Mouse (Mus musculus) hematopoietic multipotent progenitor cell, adult 10-12 weeks (in vitro differentiated cells): ENCODE measurements around the gene Csnk1d. TPM values are rescaled to one million over a fixed set of nuclear protein-coding genes. Genes with fewer than 3 reads are reported as not detected.

Experiments
- polyA plus RNA-seq: library from polyadenylated mRNA; stranded (reverse); fragments of >175 nt; gene quantifications from 2 replicates; pipeline ENCODE4 v1.2.3, GENCODE M21; 2012; ENCODE audit warnings: low replicate concordance

Csnk1d gene
- polyA plus RNA-seq, result 96.2 and 114 TPM in 2 replicates

DNA sequence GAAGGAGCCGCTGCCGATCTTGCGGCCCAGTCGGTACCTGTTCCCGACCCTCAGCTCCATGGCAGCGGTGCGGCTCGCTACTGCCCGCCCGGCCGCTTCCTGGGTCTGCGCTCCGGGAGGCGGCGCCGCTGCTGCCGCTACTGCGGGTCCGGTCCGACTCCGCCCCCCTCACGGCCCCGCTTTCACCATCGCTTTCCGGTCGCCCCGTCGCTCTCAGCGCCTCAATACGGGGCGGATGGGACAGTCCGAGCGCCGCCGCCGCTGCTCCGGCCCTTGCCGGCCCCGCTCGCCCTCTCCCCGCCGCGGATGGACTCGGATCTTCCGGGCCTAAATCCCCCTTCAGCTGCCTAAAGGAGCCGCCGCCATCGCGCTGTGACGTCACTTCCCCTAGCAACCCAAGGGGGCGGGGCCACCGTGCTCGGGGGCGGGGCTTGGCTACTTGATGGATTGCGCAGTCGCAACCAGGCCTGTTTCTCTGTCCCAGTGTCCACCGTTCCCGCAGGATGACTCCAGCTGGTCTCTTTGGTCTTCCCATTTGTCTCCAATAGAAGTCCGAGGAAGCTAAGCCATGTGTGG lies at the start of gene Csnk1d:
Gene Csnk1d (minus strand): TSS at position 380 of the 576 bp plus-strand sequence.

DNA sequence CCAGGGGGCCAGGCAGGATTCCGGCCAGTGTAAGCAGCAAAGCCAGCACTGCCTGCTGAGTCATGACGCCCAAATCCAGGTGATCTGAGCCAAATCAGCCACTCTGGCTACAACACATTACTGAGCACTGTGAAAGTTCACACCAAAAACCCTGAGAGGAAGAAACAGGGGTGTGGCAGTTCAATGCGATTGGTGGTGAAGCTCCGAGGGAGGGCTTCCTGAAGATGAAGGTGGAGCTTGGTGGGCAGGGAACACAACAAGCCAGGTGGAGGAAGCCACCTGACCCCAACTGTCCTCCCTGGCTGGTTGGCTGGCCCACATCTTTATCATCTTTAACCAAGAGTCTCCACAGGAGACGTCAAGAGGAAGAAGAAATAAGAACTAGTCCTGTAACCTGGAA lies 48.2 kb upstream of the Csnk1d start, which contains the start of gene Cd7:
Gene Cd7 (minus strand): TSS at position 117 of the 400 bp plus-strand sequence.

DNA sequence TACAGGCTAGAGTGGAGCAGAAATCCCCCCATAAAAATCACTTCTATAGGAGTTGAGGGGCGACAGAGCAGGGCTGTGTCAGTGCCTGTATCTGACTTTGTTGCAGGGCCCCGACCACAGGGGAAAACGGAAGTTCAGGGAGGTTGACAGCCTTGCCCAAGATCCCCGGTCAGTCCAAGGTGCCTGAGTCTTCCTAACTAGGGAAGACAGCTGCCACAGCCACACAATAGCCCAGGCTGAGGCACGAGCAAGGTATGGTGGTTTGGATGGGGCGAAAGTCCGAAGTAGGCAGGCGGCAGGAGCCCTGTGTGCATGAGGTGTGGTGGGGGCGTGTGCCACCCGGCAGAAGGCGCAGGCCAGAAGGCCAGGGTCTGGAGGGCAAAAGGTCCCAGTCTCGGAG lies 42.8 kb downstream of the Csnk1d start, which contains the start of gene Slc16a3:
Gene Slc16a3 (plus strand): TSS at position 153 of the 400 bp plus-strand sequence.

DNA sequence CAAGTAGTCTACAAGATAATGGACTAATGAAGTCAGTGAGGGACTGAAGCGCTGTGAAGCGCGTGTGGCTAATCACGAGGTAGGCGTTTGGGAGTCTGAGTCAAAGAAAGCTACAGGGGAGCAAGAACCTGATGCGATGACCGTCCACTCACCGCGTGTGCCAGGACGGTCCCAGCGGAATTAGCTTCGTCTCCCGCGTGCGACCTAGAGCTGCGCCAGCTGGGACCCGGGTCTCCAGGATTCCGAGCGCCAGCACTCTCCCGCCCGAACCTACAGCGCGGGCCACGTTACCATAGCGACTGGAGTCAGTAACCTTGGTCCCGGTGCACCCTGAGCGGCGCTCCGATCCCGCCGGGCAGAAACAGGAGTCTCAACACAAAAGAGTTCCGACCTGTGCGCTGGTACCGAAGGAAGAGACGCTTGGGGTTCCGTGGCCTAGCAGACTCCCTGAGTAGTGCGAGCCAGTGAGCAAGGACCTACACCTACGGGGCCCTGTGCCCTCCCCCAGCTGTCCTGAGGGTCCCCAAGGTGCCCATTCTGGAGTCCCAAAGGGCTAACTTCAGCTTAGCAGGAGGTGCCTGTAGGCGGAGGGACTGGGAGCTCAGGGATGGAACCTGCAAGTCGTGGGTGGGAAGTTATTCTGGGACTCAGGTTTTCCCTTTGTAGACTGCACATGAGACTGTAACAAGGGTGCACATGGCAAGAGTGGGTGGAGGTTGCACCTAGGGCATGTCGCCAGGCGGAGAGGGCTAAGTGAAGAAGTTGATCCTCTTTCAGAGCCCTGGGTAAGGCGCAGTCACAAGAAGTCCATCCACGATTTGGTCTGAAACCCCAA lies 58.3 kb downstream of the Csnk1d start, which contains the start of gene Ccdc57:
Gene Ccdc57 (minus strand): TSS at position 309 of the 835 bp plus-strand sequence.

Other genes with a start within 250 kb of the Csnk1d start
- gene Hmga1b, start 228.5 kb downstream of the Csnk1d start, polyA plus RNA-seq, result 196 and 300 TPM in 2 replicates
- gene Rfng, start 207.1 kb downstream of the Csnk1d start, polyA plus RNA-seq, result 32.8 and 46.1 TPM in 2 replicates
- 27.5 and 29.8 TPM in 2 replicates for gene Gps1, start 207.1 kb downstream of the Csnk1d start, polyA plus RNA-seq
- gene Dus1l, start 194.9 kb downstream of the Csnk1d start, polyA plus RNA-seq, result 78.0 and 102 TPM in 2 replicates
- gene Fasn, start 166.8 kb downstream of the Csnk1d start, polyA plus RNA-seq, result 64.1 and 156 TPM in 2 replicates
- 0.75 and 0.80 TPM in 2 replicates for gene Ccdc57, start 58.5 kb downstream of the Csnk1d start, polyA plus RNA-seq
- gene Slc16a3, start 42.9 kb downstream of the Csnk1d start, polyA plus RNA-seq, result 12.0 and 55.9 TPM in 2 replicates
- 34.8 and 96.3 TPM in 2 replicates for gene Cd7, start 48.1 kb upstream of the Csnk1d start, polyA plus RNA-seq
- 0.05 TPM in 1 of 2 replicates, not detected in the other for gene Sectm1b, start 72.2 kb upstream of the Csnk1d start, polyA plus RNA-seq
- 0.35 TPM in 1 of 2 replicates, not detected in the other for gene Sectm1a, start 89.9 kb upstream of the Csnk1d start, polyA plus RNA-seq
- not detected in 2 replicates for gene Tex19.2, start 127.3 kb upstream of the Csnk1d start, polyA plus RNA-seq
- not detected in 2 replicates for gene Tex19.1, start 154.8 kb upstream of the Csnk1d start, polyA plus RNA-seq
- gene Uts2r, start 168.9 kb upstream of the Csnk1d start, polyA plus RNA-seq, result not detected in 2 replicates
- gene Hexdc, start 213.1 kb upstream of the Csnk1d start, polyA plus RNA-seq, result 8.8 and 18.1 TPM in 2 replicates
- 7.4 and 9.2 TPM in 2 replicates for gene Ogfod3, start 213.4 kb upstream of the Csnk1d start, polyA plus RNA-seq
- gene Cybc1, start 238.0 kb upstream of the Csnk1d start, polyA plus RNA-seq, result 39.1 and 54.6 TPM in 2 replicates
- gene Narf, start 245.9 kb upstream of the Csnk1d start, polyA plus RNA-seq, result 2.8 and 9.0 TPM in 2 replicates